Mouse (Mus musculus) liver, postnatal 0 days (tissue): ENCODE data around the gene Dnajc16.

Experiments
- CTCF ChIP-seq: sonication (generic); IDR thresholded peaks from 2 replicates; pipeline ENCODE4 v1.5.1; 2016; ENCODE audit warnings: antibody characterized with exemption, low read depth
- EP300 ChIP-seq: IDR thresholded peaks from 2 replicates; pipeline ENCODE4 v1.6.1; 2016; ENCODE audit warnings: antibody characterized with exemption, low read depth, mild to moderate bottlenecking

GRCm38 (mm10) chr4:141762102-141762598 lies 28.6 kb downstream of the Dnajc16 start:
- TF ChIP-seq CTCF (no peak), EP300 (no peak)
